Mouse (Mus musculus) common myeloid progenitor, adult 5-6 weeks (primary cell): Measurements from ENCODE around the gene Srsx. TPM values are rescaled to one million over a fixed set of nuclear protein-coding genes. Genes with fewer than 3 reads are reported as not detected.
"Not testable (repeated sequence)": the region's sequence is repeated elsewhere in the genome, so short reads cannot be mapped to it uniquely, and the experiment has no call there.

Experiments used
- ATAC-seq: replicated peaks from 2 replicates; pipeline ENCODE4 v1.8.0; 2016; ENCODE audit warnings: low read depth, mild to moderate bottlenecking, moderate TSS enrichment, inconsistent platforms; ENCODE audit not compliant: poor library complexity, severe bottlenecking
- total RNA-seq: library from RNA; stranded (forward); fragments of 200-1000, 187-1606 nt; gene quantifications from 2 replicates; pipeline ENCODE4 v1.2.3, GENCODE M21; 2017

Srsx gene
- total RNA-seq, result not detected in 2 replicates

DNA sequence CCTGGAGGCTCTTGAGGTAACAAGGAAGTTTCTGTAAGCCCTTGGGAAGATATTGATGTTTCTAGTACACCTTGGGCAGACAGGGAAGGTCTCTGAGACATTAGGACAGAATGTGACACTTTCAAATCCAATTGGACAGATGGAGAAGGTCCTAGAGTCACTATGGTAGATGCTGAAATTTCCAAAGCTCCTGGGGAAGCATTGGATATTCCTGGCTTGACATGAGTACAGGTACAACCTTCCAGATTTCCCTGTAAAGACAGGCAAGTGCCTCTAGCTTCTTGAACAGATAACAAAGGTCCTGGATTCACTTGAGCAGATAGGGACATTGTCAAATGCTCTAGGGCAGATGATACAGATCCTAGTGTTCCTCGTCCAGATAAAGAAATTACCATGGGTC is at the start of gene Srsx:
Gene Srsx, minus strand, starts transcription at position 101 of the 400 bp plus-strand sequence.
- ATAC-seq, result not testable (repeated sequence)

DNA sequence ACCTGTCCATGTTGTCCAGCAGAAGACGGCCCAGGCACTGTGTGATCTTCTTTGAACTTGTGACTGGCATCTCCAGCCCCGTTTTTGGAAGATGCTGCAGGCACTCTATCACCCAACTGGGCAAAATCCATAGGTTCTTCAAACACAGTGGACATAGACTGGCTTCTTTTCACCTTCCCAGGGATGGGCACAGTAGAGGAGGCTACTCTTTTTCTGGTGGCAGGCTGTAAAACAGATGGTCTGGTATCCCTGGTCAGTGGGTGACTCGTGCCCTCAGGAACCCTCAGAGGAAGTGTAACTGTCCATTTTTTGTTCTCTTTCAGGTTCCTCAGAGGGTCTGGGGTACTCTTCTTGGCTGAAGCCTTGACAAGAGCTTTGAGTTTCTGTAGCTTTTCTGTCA is 24.5 kb upstream of the Srsx start, which contains the start of gene Gm17577:
Gene Gm17577, minus strand, starts transcription at position 101 of the 400 bp plus-strand sequence.
- not testable (repeated sequence) for ATAC-seq

Other genes with a start within 250 kb of the Srsx start
- not detected in 2 replicates for gene Gm17521, start 192.8 kb downstream of the Srsx start, total RNA-seq
- gene Cldn34c1, start 119.0 kb downstream of the Srsx start, total RNA-seq, result 7.9 and 8.4 TPM in 2 replicates
- gene Gm17577, start 24.4 kb upstream of the Srsx start, total RNA-seq, result not detected in 2 replicates